In genomic region chr6:114659992-114660800, GRCm38 (mm10) we compare ENCODE assay signal across 10 mouse cellular contexts. TPM values are rescaled to one million over a fixed set of nuclear protein-coding genes. Genes with fewer than 3 reads are reported as not detected.
DNase-seq lines count a peak whose midpoint lies in the region; ATAC-seq and TF ChIP-seq lines count a peak whose summit lies in the region.
"Had no signal": no experiment of that assay in that cellular context is flagged by ENCODE, and none has a peak within 500 bp of the region (broad histone marks: within the 10 kb centered on the region; RNA-seq: fewer than 3 reads in every experiment).

No protein-coding gene starts in this region.

- TF ChIP-seq POLR2A in lung, adult 2 months (IDR thresholded peaks at IDR 0.05; ENCODE audit: borderline replicate concordance, extremely low read depth, low read depth, low read length) = no peak

- 0 out of 2 replicates have a peak, but pooled peaks have one; percentile 11 for ATAC-seq in lung, embryonic 16.5 days (ENCODE audit: low read depth)
- ATAC-seq in erythroblast, adult 5-6 weeks (replicated peaks; ENCODE audit: low FRiP score, poor library complexity, severe bottlenecking) = peak; percentile 96
- peak; percentile 97 for ATAC-seq in liver, postnatal 0 days
- ATAC-seq in stomach, embryonic 15.5 days (ENCODE audit: insufficient read depth, low FRiP score, low read depth) = peak; percentile 87
- ATAC-seq: hindbrain, embryonic 16.5 days had no signal

- no peak overlapping the region for H3K4me3 ChIP-seq in lung, embryonic 16.5 days (ENCODE audit: low read length)
- H3K4me3 ChIP-seq in lung, adult 2 months (replicated peaks; ENCODE audit: extremely low read depth, low read depth, low read length) = no peak overlapping the region
- no peak overlapping the region for H3K4me3 ChIP-seq in liver, postnatal 0 days (ENCODE audit: low read depth, low read length)
- H3K4me3 ChIP-seq in stomach, embryonic 15.5 days (replicated peaks) = no peak overlapping the region

- peaks cover 4% of the 10 kb centered on the region for H3K4me1 ChIP-seq in lung, embryonic 16.5 days (replicated peaks; ENCODE audit: control insufficient read depth, insufficient read depth, low read length)
- peaks cover 17% of the 10 kb centered on the region; the same call in 1 of the 2 replicates for H3K4me1 ChIP-seq in lung, adult 2 months (ENCODE audit: control insufficient read depth, insufficient read depth, low read length)
- H3K4me1 ChIP-seq in liver, postnatal 0 days (ENCODE audit: insufficient read depth) = peaks cover 26% of the 10 kb centered on the region
- H3K4me1 ChIP-seq in stomach, embryonic 15.5 days = 0 out of 2 replicates have a peak, but pooled peaks cover 2% of the 10 kb centered on the region

- H3K27ac ChIP-seq in lung, embryonic 16.5 days (ENCODE audit: low read length) = no peak overlapping the region
- H3K27ac ChIP-seq in liver, postnatal 0 days (ENCODE audit: low read depth) = peak overlapping the region; percentile 89
- no peak overlapping the region for H3K27ac ChIP-seq in stomach, embryonic 15.5 days

- no peak for DNase-seq in lung, adult 2 months
- DNase-seq in liver, postnatal 0 days = peak; percentile 56
- DNase-seq in cerebellum, postnatal 25 days = no peak
- no peak for DNase-seq in right cerebral cortex, postnatal 14 days
- DNase-seq in cerebellum, adult 11 months = no peak
- DNase-seq: lung, embryonic 14.5 days had no signal

- no peaks in the 10 kb centered on the region for H3K9me3 ChIP-seq in lung, embryonic 16.5 days (ENCODE audit: control insufficient read depth, low read length)
- H3K9me3 ChIP-seq in liver, postnatal 0 days (ENCODE audit: low read length) = no peaks in the 10 kb centered on the region
- H3K9me3 ChIP-seq in stomach, embryonic 15.5 days = no peaks in the 10 kb centered on the region

- H3K9ac ChIP-seq in lung, embryonic 16.5 days (ENCODE audit: low read length) = no peak overlapping the region
- peak overlapping the region; percentile 26; the same call in 1 of the 2 replicates for H3K9ac ChIP-seq in liver, postnatal 0 days (replicated peaks)
- no peak overlapping the region for H3K9ac ChIP-seq in stomach, embryonic 15.5 days
- H3K9ac ChIP-seq: lung, embryonic 14.5 days had no signal

- no peaks in the 10 kb centered on the region for H3K27me3 ChIP-seq in lung, embryonic 16.5 days (ENCODE audit: control insufficient read depth, insufficient read depth, low read depth, low read length)
- H3K27me3 ChIP-seq in liver, postnatal 0 days (ENCODE audit: insufficient read depth, low read length) = no peaks in the 10 kb centered on the region
- H3K27me3 ChIP-seq in stomach, embryonic 15.5 days (replicated peaks) = no peaks in the 10 kb centered on the region

- peak; percentile 82 for TF ChIP-seq EP300 in liver, postnatal 0 days (IDR thresholded peaks at IDR 0.05; ENCODE audit: low read depth)

- no peak for TF ChIP-seq CTCF in lung, adult 2 months (IDR thresholded peaks at IDR 0.05; ENCODE audit: insufficient read depth, low read length)
- TF ChIP-seq CTCF in liver, postnatal 0 days (IDR thresholded peaks at IDR 0.05; ENCODE audit: low read depth) = no peak

- no peak overlapping the region for H3K4me2 ChIP-seq in lung, embryonic 16.5 days (ENCODE audit: low read depth, low read length)
- peak overlapping the region; percentile 58 for H3K4me2 ChIP-seq in liver, postnatal 0 days (ENCODE audit: low read depth, low read length)
- H3K4me2 ChIP-seq in stomach, embryonic 15.5 days = no peak overlapping the region
- H3K4me2 ChIP-seq: lung, embryonic 14.5 days had no signal

- WGBS in lung, embryonic 16.5 days = 44% methylated on average over 5 of the region's 5 CpGs
- WGBS in lung, adult 2 months = 32% methylated on average over 5 of the region's 5 CpGs
- 57% methylated on average over 5 of the region's 5 CpGs for WGBS in liver, postnatal 0 days (ENCODE audit: insufficient replicate concordance)
- 39% methylated on average over 5 of the region's 5 CpGs for WGBS in stomach, embryonic 15.5 days

- no peaks in the 10 kb centered on the region for H3K36me3 ChIP-seq in lung, embryonic 16.5 days (ENCODE audit: control insufficient read depth, insufficient read depth, low read length)
- H3K36me3 ChIP-seq in liver, postnatal 0 days (replicated peaks; ENCODE audit: insufficient read depth, low read length) = no peaks in the 10 kb centered on the region
- no peaks in the 10 kb centered on the region for H3K36me3 ChIP-seq in stomach, embryonic 15.5 days

RNA-seq across cellular contexts. Expression of gene Atg7, which starts 17.3 kb away (rescaled TPM):
- 23.9 and 24.9 TPM in 2 replicates for polyA plus RNA-seq in lung, embryonic 16.5 days (2015; fragmentation: Nextera tagmentation; extraction: Ambion mirVana)
- 21.8 and 28.9 TPM in 2 replicates for polyA plus RNA-seq in lung, adult 2 months (2012; rRNA removed)
- total RNA-seq in erythroblast, adult 5-6 weeks (2015; ENCODE audit: low replicate concordance) = 11.1 and 36.5 TPM in 2 replicates
- total RNA-seq in erythroblast, adult 5-6 weeks (2017; ENCODE audit: low replicate concordance) = 5.2 and 9.2 TPM in 2 replicates
- polyA plus RNA-seq in liver, postnatal 0 days (2015; fragmentation: Nextera tagmentation; extraction: Ambion mirVana) = 9.6 and 10.9 TPM in 2 replicates
- 18.4 and 20.7 TPM in 2 replicates for polyA plus RNA-seq in stomach, embryonic 15.5 days (2015; fragmentation: Nextera tagmentation; extraction: Ambion mirVana)

Comparison
In these comparisons a context has a peak if more than half of its experiments do, and no peak if none do; other contexts are left out.
1. ATAC-seq: peak in every context shown above with its lines; median percentile 97 in liver, postnatal 0 days; 96 in erythroblast, adult 5-6 weeks; 87 in stomach, embryonic 15.5 days; 11 in lung, embryonic 16.5 days.